Mouse (Mus musculus) embryo, embryonic 11.5 days (tissue): ENCODE results near the gene Spaca1.
"Not testable (repeated sequence)": the region's sequence is repeated elsewhere in the genome, so short reads cannot be mapped to it uniquely, and the experiment has no call there.

ENCODE experiments used
- DNase-seq: peaks from one replicate; pipeline ENCODE4 v3.0.0-alpha.2; 2012; ENCODE audit warnings: low read depth, low spot score

Gene Spaca1

GRCm38 (mm10) chr4:34049571-34050255, at the start of gene Spaca1:
Gene Spaca1 (minus strand): TSS chr4:34050191.
- no peak for DNase-seq

GRCm38 (mm10) chr4:34087286-34087685, 37.3 kb upstream of the Spaca1 start:
- not testable (repeated sequence) for DNase-seq

- DNase-seq = no peak
These were observed 31.1 kb upstream of the Spaca1 start for GRCm38 (mm10) chr4:34081064-34081463.

- DNase-seq = no peak
These were observed 19.0 kb upstream of the Spaca1 start for GRCm38 (mm10) chr4:34069002-34069401.

GRCm38 (mm10) chr4:34058320-34058719, 8.3 kb upstream of the Spaca1 start:
- no peak for DNase-seq

GRCm38 (mm10) chr4:34026771-34027170, 23.2 kb downstream of the Spaca1 start:
- DNase-seq = no peak

GRCm38 (mm10) chr4:34021456-34021855, 28.5 kb downstream of the Spaca1 start:
- no peak for DNase-seq

GRCm38 (mm10) chr4:33996382-33996781, 53.6 kb downstream of the Spaca1 start:
- no peak for DNase-seq

- no peak for DNase-seq
These were observed 57.3 kb downstream of the Spaca1 start for GRCm38 (mm10) chr4:33992687-33993086.

GRCm38 (mm10) chr4:33988466-33989089, 61.4 kb downstream of the Spaca1 start:
- DNase-seq = no peak
